Mouse (Mus musculus) E14TG2a.4 (cell line): ENCODE data around the gene Zfp524.

ENCODE experiments used
- H3K27me3 ChIP-seq: 2 replicates; pipeline ENCODE4 v1.6.1; 2014; ENCODE audit warnings: low read length, control low read depth; ENCODE audit not compliant: insufficient read depth
- H3K36me3 ChIP-seq: 2 replicates; pipeline ENCODE4 v1.6.1; 2014; ENCODE audit warnings: low read length, control low read depth; ENCODE audit not compliant: insufficient read depth
- H3K4me1 ChIP-seq: replicated peaks from 2 replicates; pipeline ENCODE4 v1.6.1; 2014; ENCODE audit warnings: low read depth, low read length, control low read depth
- H3K4me3 ChIP-seq: replicated peaks from 2 replicates; pipeline ENCODE4 v1.5.1; 2014; ENCODE audit warnings: mild to moderate bottlenecking, low read length
- H3K9me3 ChIP-seq: 2 replicates; pipeline ENCODE4 v1.6.1; 2014; ENCODE audit warnings: low read length, control low read depth
- CTCF ChIP-seq: conservative IDR thresholded peaks from 2 replicates; pipeline ENCODE4 v1.5.1; 2014; ENCODE audit warnings: low read length
- NANOG ChIP-seq: IDR thresholded peaks from 2 replicates; pipeline ENCODE4 v1.6.1; 2014; ENCODE audit warnings: borderline replicate concordance, low read length, mixed read lengths
- POU5F1 ChIP-seq: IDR thresholded peaks from 2 replicates; pipeline ENCODE4 v1.6.1; 2014; ENCODE audit warnings: low read length, borderline replicate concordance

The Zfp524 gene

GRCm38 (mm10) chr7:5014251-5015117 is at the start of gene Zfp524, which contains the start of gene Fiz1:
TSS of gene Zfp524 (plus strand) at chr7:5014415.
TSS of gene Fiz1 (minus strand) at chr7:5014697.
- peaks cover 68% of the 10 kb centered on the region for H3K4me1 ChIP-seq

GRCm38 (mm10) chr7:4964988-4965387 is 49.2 kb upstream of the Zfp524 start:
- peaks cover 26% of the 10 kb centered on the region for H3K27me3 ChIP-seq
- no peaks in the 10 kb centered on the region for H3K36me3 ChIP-seq
- no peaks in the 10 kb centered on the region for H3K9me3 ChIP-seq
- TF ChIP-seq POU5F1 (no peak), NANOG (no peak), CTCF (no peak)
- H3K4me3 ChIP-seq: no peak overlapping the region
- H3K4me1 ChIP-seq: peaks cover 21% of the 10 kb centered on the region

More at GRCm38 (mm10) chr7:5014251-5015117, at the start of gene Zfp524, which contains the start of gene Fiz1:
- H3K27me3 ChIP-seq: no peaks in the 10 kb centered on the region
- H3K9me3 ChIP-seq: peaks cover 5% of the 10 kb centered on the region
- TF ChIP-seq NANOG: no peak
- no peak for TF ChIP-seq POU5F1
- no peak for TF ChIP-seq CTCF
- H3K36me3 ChIP-seq: peaks cover 36% of the 10 kb centered on the region
- peak within 1 kb of the TSS; percentile 88 for H3K4me3 ChIP-seq

- TF ChIP-seq CTCF (no peak), POU5F1 (no peak), NANOG (no peak)
- H3K36me3 ChIP-seq: no peaks in the 10 kb centered on the region
- H3K4me3 ChIP-seq: no peak within 1 kb of the TSS
- no peaks in the 10 kb centered on the region for H3K9me3 ChIP-seq
- H3K4me1 ChIP-seq: no peaks in the 10 kb centered on the region
- peaks cover 51% of the 10 kb centered on the region for H3K27me3 ChIP-seq
These were observed 43.1 kb upstream of the Zfp524 start, which contains the start of gene Sbk3 for GRCm38 (mm10) chr7:4971068-4971467. TSS of gene Sbk3 (minus strand) at chr7:4971168.

GRCm38 (mm10) chr7:4971710-4972109 is 42.5 kb upstream of the Zfp524 start:
- Histone ChIP-seq H3K9me3 (no peaks in the 10 kb centered on the region), H3K27me3 (peaks cover 47% of the 10 kb centered on the region), H3K4me1 (no peaks in the 10 kb centered on the region), H3K4me3 (no peak overlapping the region), H3K36me3 (no peaks in the 10 kb centered on the region)
- no peak for TF ChIP-seq CTCF
- no peak for TF ChIP-seq NANOG

GRCm38 (mm10) chr7:4972321-4973047 is 41.7 kb upstream of the Zfp524 start:
- Histone ChIP-seq H3K9me3 (no peaks in the 10 kb centered on the region), H3K36me3 (no peaks in the 10 kb centered on the region), H3K27me3 (peaks cover 41% of the 10 kb centered on the region), H3K4me3 (no peak overlapping the region), H3K4me1 (no peaks in the 10 kb centered on the region)
- TF ChIP-seq CTCF (no peak), NANOG (no peak), POU5F1 (no peak)

- peaks cover 23% of the 10 kb centered on the region for H3K27me3 ChIP-seq
- no peak overlapping the region for H3K4me3 ChIP-seq
- H3K4me1 ChIP-seq: no peaks in the 10 kb centered on the region
- H3K36me3 ChIP-seq: no peaks in the 10 kb centered on the region
- H3K9me3 ChIP-seq: no peaks in the 10 kb centered on the region
- no peak for TF ChIP-seq CTCF
- no peak for TF ChIP-seq POU5F1
- TF ChIP-seq NANOG: no peak
These were observed 38.8 kb upstream of the Zfp524 start for GRCm38 (mm10) chr7:4975455-4975854.

GRCm38 (mm10) chr7:4976832-4977231 is 37.4 kb upstream of the Zfp524 start:
- H3K27me3 ChIP-seq: peaks cover 11% of the 10 kb centered on the region
- peak; percentile 77 for TF ChIP-seq CTCF
- no peak for TF ChIP-seq POU5F1
- H3K4me3 ChIP-seq: no peak overlapping the region
- H3K4me1 ChIP-seq: no peaks in the 10 kb centered on the region
- no peaks in the 10 kb centered on the region for H3K9me3 ChIP-seq
- no peaks in the 10 kb centered on the region for H3K36me3 ChIP-seq

- Histone ChIP-seq H3K4me1 (peaks cover 10% of the 10 kb centered on the region), H3K27me3 (peaks cover 59% of the 10 kb centered on the region), H3K4me3 (no peak overlapping the region), H3K36me3 (no peaks in the 10 kb centered on the region), H3K9me3 (peaks cover 10% of the 10 kb centered on the region; the same call in 1 of the 2 replicates)
- no peak for TF ChIP-seq NANOG
- no peak for TF ChIP-seq CTCF
- TF ChIP-seq POU5F1: no peak
These were observed 26.0 kb upstream of the Zfp524 start for GRCm38 (mm10) chr7:4988250-4988649.
